Mouse (Mus musculus) kidney, embryonic 16.5 days (tissue): ENCODE data around the gene Adcy4. TPM values are rescaled to one million over a fixed set of nuclear protein-coding genes. Genes with fewer than 3 reads are reported as not detected.

Experiments
- ATAC-seq: fragments of 200-750 bp; cut with Nextera tagmentation; 2 replicates; pipeline ENCODE4 v1.8.0; 2017; ENCODE audit warnings: moderate TSS enrichment; ENCODE audit not compliant: low FRiP score, low TSS enrichment
- H3K27ac ChIP-seq: fragments of 300-500 bp; sonication (generic); 2 replicates; pipeline ENCODE4 v1.5.1; 2014; ENCODE audit warnings: low read length
- H3K27me3 ChIP-seq: fragments of 300-500 bp; sonication (generic); 2 replicates; pipeline ENCODE4 v1.6.1; 2014; ENCODE audit warnings: low read length, control low read depth, mixed read lengths; ENCODE audit not compliant: insufficient read depth
- H3K36me3 ChIP-seq: fragments of 300-500 bp; sonication (generic); 2 replicates; pipeline ENCODE4 v1.6.1; 2014; ENCODE audit warnings: low read length, control low read depth, mixed read lengths; ENCODE audit not compliant: insufficient read depth
- H3K4me1 ChIP-seq: fragments of 300-500 bp; sonication (generic); 2 replicates; pipeline ENCODE4 v1.6.1; 2014; ENCODE audit warnings: low read length, control low read depth, mixed read lengths; ENCODE audit not compliant: insufficient read depth
- H3K4me2 ChIP-seq: fragments of 300-500 bp; sonication (generic); replicated peaks from 2 replicates; pipeline ENCODE4 v1.6.1; 2014; ENCODE audit warnings: low read depth, low read length
- H3K4me3 ChIP-seq: fragments of 300-500 bp; sonication (generic); 2 replicates; pipeline ENCODE4 v1.5.1; 2014; ENCODE audit warnings: mild to moderate bottlenecking, low read length
- H3K9ac ChIP-seq: fragments of 300-500 bp; sonication (generic); replicated peaks from 2 replicates; pipeline ENCODE4 v1.6.1; 2014; ENCODE audit warnings: low read length
- H3K9me3 ChIP-seq: fragments of 300-500 bp; sonication (generic); 2 replicates; pipeline ENCODE4 v1.6.1; 2016; ENCODE audit warnings: low read length, control low read depth
- WGBS: fragments of 180-500 bp; shearing (Covaris S2); extraction: QIAGEN DNeasy Blood & Tissue Kit; methylation state at CpG from one replicate; pipeline ENCODE4 v1.1.7; 2014; 5-methylcytosine and 5-hydroxymethylcytosine counted together
- polyA plus RNA-seq: library from polyadenylated mRNA; unstranded; fragments of >200 nt; fragmentation: Nextera tagmentation; extraction: Ambion mirVana; gene quantifications from 2 replicates; pipeline ENCODE4 v1.2.1, GENCODE M21; 2015

The Adcy4 gene
- polyA plus RNA-seq, 1 experiment from 2014 or later = 19.7 TPM

DNA sequence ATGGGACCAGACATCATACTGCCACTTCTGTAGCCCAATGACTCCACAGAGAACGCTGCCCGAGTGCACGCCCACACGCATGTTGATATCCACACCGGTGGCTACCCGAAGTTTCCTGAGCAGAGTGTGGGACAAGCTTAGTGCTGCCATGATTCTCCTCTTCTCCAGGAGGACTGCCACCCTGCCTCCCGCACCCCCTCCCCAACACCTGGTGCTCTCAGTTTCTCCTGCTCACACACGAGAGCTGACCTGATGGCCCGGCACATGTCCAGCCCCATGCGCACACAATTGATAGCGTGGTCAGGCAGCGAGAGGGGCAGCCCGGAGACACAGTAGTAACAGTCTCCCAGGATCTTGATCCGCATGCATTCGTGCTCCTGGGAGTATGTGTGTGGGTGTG is 5.2 kb downstream of the Adcy4 start:
- Histone ChIP-seq H3K4me1 (peaks cover 14% of the 10 kb centered on the region), H3K36me3 (no peaks in the 10 kb centered on the region), H3K27me3 (peaks cover 12% of the 10 kb centered on the region), H3K4me3 (no peak overlapping the region), H3K4me2 (no peak overlapping the region), H3K9me3 (no peaks in the 10 kb centered on the region), H3K27ac (no peak overlapping the region), H3K9ac (no peak overlapping the region)
- 85% methylated on average over 15 of the region's 15 CpGs for WGBS
- ATAC-seq = no peak

DNA sequence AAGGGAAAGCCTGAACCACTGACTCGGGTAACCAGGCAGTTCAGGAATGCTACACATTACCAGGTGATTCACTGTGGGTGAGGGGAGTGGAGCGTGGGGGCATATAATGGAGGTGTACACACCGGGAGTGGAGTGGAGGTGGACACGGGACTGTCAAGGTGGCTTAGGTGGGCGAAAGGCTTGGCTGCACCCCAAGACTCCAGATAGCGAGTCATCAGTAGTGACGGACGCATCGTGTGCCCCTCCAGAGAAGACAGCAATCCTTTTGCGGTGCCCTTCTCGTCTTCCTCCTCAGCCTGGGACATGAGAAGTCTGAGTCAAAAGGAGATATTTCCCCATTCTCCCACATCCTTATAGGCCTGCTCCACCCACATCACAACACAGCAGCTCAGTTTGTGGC is 6.1 kb downstream of the Adcy4 start:
- no peaks in the 10 kb centered on the region for H3K9me3 ChIP-seq
- no peak overlapping the region for H3K27ac ChIP-seq
- no peak for ATAC-seq
- H3K4me2 ChIP-seq = no peak overlapping the region
- H3K4me1 ChIP-seq = peaks cover 14% of the 10 kb centered on the region
- H3K9ac ChIP-seq = no peak overlapping the region
- H3K36me3 ChIP-seq = no peaks in the 10 kb centered on the region
- H3K4me3 ChIP-seq = no peak overlapping the region
- H3K27me3 ChIP-seq = peaks cover 12% of the 10 kb centered on the region
- 87% methylated on average over 11 of the region's 11 CpGs for WGBS

DNA sequence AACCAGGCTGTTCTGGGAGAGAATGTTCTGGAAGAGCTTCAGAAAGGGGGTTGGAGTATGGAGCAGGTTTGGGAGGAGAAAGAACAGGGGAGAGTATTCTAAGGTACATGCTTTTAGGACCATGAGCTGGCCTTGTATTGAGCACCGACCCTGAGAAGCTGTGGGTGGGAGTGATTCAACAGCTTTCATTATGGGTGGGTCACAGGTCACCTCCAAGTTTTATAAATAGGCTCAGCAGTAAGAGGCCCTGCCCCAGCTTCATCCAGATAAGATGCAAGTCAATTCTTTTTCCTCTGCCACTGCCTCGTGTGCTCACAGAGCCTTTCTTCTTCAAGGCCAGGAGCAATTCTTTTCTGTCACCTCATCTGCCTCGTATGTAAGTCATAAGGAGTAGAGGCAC is 6.7 kb downstream of the Adcy4 start:
- Histone ChIP-seq H3K36me3 (no peaks in the 10 kb centered on the region), H3K4me1 (peaks cover 8% of the 10 kb centered on the region), H3K4me3 (no peak overlapping the region), H3K27ac (no peak overlapping the region), H3K9ac (no peak overlapping the region), H3K9me3 (no peaks in the 10 kb centered on the region), H3K4me2 (no peak overlapping the region), H3K27me3 (peaks cover 6% of the 10 kb centered on the region)
- ATAC-seq = no peak
- 37% methylated on average over 3 of the region's 3 CpGs for WGBS

DNA sequence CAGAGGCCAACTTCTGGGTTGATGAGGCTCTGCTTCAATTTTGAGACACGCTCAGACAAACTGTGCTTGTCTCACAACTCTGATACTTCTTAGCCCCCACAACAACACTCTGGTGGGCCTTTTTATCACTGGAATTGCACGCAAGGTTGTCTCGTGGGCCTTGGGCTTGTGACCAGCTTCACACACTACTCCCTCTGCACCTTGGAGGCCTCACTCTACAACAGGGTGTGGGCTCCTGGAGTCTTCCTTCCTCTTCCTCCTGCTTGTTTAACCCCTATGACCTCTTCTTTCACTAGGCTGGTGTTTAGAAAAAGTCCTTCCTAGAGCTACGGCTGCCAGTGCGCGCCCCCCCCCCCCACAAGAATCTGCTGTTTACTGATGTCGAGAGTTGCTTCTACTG is 7.2 kb downstream of the Adcy4 start:
- ATAC-seq = no peak
- Histone ChIP-seq H3K4me2 (no peak overlapping the region), H3K4me3 (no peak overlapping the region), H3K9ac (no peak overlapping the region), H3K9me3 (no peaks in the 10 kb centered on the region), H3K27me3 (peaks cover 1% of the 10 kb centered on the region; the same call in 1 of the 2 replicates), H3K4me1 (peaks cover 4% of the 10 kb centered on the region), H3K36me3 (no peaks in the 10 kb centered on the region), H3K27ac (no peak overlapping the region)
- 65% methylated on average over 7 of the region's 7 CpGs for WGBS

DNA sequence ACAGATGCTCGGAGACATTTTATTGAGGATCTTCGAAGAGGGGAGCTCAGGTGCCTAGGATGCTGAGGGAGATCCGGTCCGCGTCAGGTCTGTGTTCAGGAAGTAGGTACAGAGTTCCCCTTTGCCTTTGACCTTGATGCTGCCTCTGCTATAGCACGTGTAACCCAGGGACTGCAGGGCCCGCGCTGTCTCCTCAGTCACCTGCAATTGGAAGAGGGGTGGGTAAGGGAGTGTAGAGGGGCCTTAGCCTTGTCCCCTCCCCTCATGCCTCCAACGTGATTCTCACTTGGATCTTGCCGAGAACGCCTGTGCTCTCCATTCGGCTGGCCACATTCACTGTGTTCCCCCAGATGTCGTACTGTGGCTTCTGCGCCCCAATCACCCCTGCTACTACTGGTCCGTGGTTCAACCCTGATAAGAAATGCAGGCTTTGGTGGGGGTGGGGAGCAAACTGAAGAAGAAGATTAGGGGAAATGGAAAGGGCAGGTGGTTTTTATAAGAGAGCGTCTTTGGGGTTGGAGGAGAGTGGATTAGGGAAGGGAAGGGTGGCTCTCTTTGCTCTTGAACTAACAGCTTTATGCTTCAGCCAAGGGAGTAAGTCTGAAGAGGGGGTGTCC is 14.7 kb downstream of the Adcy4 start:
- ATAC-seq = no peak
- no peaks in the 10 kb centered on the region for H3K9me3 ChIP-seq
- H3K4me1 ChIP-seq = peaks cover 7% of the 10 kb centered on the region
- no peaks in the 10 kb centered on the region for H3K36me3 ChIP-seq
- H3K27me3 ChIP-seq = peaks cover 34% of the 10 kb centered on the region
- 74% methylated on average over 16 of the region's 16 CpGs for WGBS
- no peak overlapping the region for H3K4me2 ChIP-seq
- no peak overlapping the region for H3K4me3 ChIP-seq
- H3K9ac ChIP-seq = no peak overlapping the region
- H3K27ac ChIP-seq = no peak overlapping the region

DNA sequence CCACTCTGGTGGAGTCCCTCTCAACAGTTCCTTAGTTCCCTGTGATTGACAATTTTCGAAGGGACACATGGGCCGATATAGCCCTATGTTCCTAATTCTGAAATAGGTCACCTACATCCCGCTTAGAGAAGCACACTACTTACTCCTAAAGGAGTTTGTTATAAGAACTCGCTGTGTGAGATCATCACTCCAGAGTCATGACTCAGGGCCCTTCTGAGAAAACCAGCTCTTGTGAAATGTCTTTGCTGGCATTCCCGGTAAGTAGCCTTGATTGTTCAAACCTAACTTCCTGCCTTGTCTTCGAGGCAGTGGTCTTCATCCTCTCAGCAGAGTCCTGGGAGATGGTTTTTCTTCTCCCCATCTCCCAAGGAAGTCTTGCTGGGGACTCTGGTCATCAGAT is 15.3 kb downstream of the Adcy4 start:
- no peak for ATAC-seq
- Histone ChIP-seq H3K9me3 (no peaks in the 10 kb centered on the region), H3K27me3 (peaks cover 34% of the 10 kb centered on the region), H3K4me1 (peaks cover 7% of the 10 kb centered on the region), H3K4me3 (no peak overlapping the region), H3K9ac (no peak overlapping the region), H3K36me3 (no peaks in the 10 kb centered on the region), H3K27ac (no peak overlapping the region), H3K4me2 (no peak overlapping the region)
- 79% methylated on average over 6 of the region's 6 CpGs for WGBS

- no peaks in the 10 kb centered on the region for H3K9me3 ChIP-seq
- peak; percentile 73 for ATAC-seq
- peak overlapping the region; percentile 66 for H3K4me2 ChIP-seq
- H3K4me1 ChIP-seq = peaks cover 13% of the 10 kb centered on the region
- H3K4me3 ChIP-seq = peak overlapping the region; percentile 43
- H3K27me3 ChIP-seq = peaks cover 34% of the 10 kb centered on the region
- no peak overlapping the region for H3K27ac ChIP-seq
- WGBS = 13% methylated on average over 51 of the region's 52 CpGs
- no peaks in the 10 kb centered on the region for H3K36me3 ChIP-seq
- H3K9ac ChIP-seq = peak overlapping the region; percentile 64
Observed at GRCm38 (mm10) chr14:55767519-55768414, 16.1 kb downstream of the Adcy4 start.

DNA sequence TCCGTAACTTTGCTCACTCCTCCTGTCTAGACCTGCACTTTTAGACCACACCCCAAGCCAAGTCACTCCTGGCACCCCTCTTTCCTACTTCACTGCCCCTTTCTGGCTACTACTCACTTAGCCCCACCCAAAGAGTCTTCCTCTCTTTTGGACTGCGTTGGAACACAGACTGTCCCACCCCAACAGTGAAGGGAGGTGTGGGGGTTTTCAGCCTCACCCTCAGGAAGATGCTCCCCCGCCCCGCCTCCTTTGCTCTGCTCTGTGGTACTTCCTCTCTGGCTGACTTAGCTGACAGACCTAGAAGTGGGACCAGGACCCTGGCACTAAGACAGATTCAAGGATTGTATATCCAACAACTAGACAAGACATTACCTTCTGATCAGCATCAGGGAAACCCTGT is 18.2 kb downstream of the Adcy4 start, which contains the start of gene Ltb4r1:
Gene Ltb4r1, plus strand, starts transcription at position 267 of the 400 bp plus-strand sequence.
- Histone ChIP-seq H3K4me2 (no peak within 1 kb of the TSS), H3K4me1 (peaks cover 22% of the 10 kb centered on the region), H3K9me3 (no peaks in the 10 kb centered on the region), H3K27me3 (peaks cover 43% of the 10 kb centered on the region), H3K36me3 (no peaks in the 10 kb centered on the region), H3K4me3 (no peak within 1 kb of the TSS), H3K27ac (no peak within 1 kb of the TSS), H3K9ac (no peak within 1 kb of the TSS)
- 72% methylated on average over 4 of the region's 4 CpGs for WGBS
- ATAC-seq = no peak

DNA sequence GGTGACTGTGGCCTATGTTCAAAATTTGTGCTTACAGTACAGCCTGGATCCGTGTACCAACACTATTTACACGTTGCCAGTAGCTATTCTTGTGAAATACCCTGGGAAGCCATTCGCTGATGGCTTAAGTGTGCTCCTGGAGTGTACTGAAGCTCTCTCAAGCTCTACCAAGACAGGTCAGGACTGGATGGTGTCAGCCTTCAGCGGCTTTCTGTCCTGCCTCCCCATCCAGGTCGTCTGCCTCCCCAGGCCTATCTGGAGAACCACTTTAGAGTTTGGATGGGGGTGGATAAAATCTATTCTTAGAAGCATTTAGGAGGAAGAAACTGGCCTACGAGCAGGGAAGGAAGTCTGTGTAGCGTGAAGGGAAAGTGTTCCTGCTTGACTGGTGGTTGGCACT is 20.7 kb downstream of the Adcy4 start:
- 52% methylated on average over 7 of the region's 7 CpGs for WGBS
- Histone ChIP-seq H3K4me1 (peaks cover 28% of the 10 kb centered on the region), H3K4me3 (no peak overlapping the region; the same call in 1 of the 2 replicates), H3K27ac (peak overlapping the region; percentile 65), H3K9me3 (no peaks in the 10 kb centered on the region), H3K36me3 (no peaks in the 10 kb centered on the region), H3K4me2 (no peak overlapping the region), H3K27me3 (peaks cover 38% of the 10 kb centered on the region), H3K9ac (no peak overlapping the region)
- no peak for ATAC-seq
